Mouse (Mus musculus) CD4-positive, CD25-positive, alpha-beta regulatory T cell, adult 4 months (primary cell): ENCODE measurements around the gene Gm11564. TPM values are rescaled to one million over a fixed set of nuclear protein-coding genes. Genes with fewer than 3 reads are reported as not detected.
"Not testable (repeated sequence)": the region's sequence is repeated elsewhere in the genome, so short reads cannot be mapped to it uniquely, and the experiment has no call there.

ENCODE experiments used
- ATAC-seq: one replicate; pipeline ENCODE4 v1.8.0; 2017
- polyA plus RNA-seq, 2 experiments: library from polyadenylated mRNA; unstranded; fragments of 100-300 nt; shearing (Covaris generic); gene quantifications; one replicate each; pipeline ENCODE4 v1.2.1; 2017

The Gm11564 gene
- not detected for polyA plus RNA-seq

DNA sequence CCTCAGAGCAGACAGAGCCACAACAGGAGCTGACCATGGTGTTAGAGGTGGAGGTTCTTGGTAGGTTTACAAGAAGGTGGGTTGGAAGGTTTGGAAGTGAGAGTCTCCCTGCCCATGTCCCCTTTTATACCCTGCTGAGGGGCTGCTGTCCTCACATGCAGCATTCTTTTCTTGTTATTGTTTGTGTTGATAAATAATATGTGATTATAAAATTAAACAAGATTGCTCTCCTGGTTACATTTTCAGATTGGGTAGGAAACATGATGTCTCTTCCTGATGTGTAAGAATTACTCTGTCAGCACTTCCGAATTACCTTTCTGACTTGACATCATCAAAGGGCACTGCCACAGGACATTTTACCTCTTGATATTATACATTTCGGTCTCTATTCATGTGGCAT, at the start of gene Gm11564:
TSS of gene Gm11564 (minus strand) at position 101 of the 400 bp plus-strand sequence.
- not testable (repeated sequence) for ATAC-seq

DNA sequence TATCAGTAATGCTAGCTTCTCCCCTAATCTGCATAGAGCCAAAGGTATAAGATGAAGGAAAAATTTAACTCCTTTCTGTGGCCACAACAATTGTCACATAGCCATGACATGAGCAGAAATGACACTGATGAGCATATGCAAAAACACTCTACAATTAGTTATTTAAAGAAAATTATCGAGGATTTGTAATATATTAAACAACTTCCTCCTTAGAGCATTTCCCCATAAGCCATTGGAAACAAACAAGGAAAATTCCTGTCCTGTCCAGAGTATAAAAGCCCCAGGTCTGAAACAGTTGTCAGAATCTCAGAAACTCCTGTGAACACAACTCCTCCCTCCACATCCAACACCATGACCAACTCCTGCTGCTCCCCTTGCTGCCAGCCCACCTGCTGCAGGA, 48.7 kb upstream of the Gm11564 start, which contains the start of gene Gm11559:
TSS of gene Gm11559 (plus strand) at position 301 of the 400 bp plus-strand sequence.
- not testable (repeated sequence) for ATAC-seq

DNA sequence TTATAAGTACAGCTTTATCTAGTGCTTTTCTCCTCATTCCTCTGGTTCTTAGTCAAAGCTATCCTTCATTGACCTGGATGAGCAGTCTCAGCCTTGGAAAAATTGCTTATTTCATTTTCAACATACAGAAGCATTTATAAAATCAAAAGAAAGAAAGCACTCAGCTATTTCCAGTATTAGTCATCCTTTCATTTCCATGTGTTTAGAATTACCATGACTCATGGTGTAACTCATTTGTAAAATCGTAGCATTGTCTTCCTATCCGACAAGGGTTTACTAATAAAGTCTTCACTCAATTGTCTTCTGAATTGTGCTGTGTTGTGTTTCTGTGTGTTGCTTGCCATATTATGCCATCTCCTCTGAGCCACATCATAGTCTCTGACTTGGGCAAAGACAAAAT, 43.3 kb upstream of the Gm11564 start:
- ATAC-seq = no peak

DNA sequence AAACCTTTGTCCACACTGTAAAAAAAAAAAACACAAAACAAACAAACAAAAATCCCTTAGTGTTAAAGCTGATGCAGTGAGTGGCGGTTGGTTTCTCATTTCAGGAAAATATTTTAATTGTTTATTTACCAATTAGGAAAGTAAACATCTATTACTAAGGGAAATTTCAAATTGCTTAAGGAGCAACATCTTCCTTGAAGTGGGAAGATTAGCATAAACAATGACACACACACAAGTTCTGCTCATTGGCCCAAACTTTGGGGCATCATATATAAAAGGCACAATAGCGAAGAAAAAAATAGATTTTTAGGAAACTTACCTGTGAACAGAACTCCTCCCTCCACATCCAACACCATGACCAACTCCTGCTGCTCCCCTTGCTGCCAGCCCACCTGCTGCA, 42.2 kb upstream of the Gm11564 start, which contains the start of gene Gm11568:
TSS of gene Gm11568 (plus strand) at position 301 of the 400 bp plus-strand sequence.
- no peak for ATAC-seq

DNA sequence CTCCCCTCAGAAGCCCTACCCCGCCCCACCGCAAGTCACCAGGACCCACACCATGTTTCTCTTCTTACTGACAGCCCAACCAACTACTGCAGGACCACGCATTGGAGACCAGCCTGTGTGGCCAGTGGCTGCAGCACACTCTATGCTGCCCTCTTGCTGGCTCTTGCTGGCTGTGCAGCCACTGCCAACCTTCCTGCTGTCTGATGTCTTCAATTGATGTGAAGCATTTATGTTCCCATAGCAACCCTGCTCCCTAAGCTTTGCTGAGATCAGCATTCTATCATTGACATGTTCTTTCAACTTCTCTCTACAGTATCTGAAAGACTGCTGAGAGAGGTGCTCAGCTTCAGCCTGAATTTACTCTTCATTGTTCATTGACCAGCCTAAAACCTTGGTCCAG, 38.7 kb upstream of the Gm11564 start:
- no peak for ATAC-seq

DNA sequence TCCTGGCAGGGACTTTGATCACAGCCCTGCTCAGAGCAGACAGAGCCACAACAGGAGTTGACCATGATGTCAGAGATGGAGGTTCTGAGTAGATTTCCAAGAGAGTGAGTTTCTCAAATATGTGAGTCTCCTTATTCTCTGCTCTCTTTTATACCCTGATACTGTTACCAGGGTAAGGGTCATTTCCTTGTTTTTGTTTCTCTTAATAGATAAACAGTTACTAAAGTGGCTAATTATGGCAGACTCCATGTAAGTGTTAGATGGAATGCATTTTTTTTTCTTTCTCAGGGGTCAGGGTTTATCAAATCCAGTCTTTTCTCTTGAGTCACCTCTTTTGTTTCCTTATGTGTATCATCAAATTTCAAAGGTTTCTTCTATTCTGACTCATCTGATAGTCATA, 36.0 kb upstream of the Gm11564 start, which contains the start of gene Krtap4-16:
TSS of gene Krtap4-16 (minus strand) at position 101 of the 400 bp plus-strand sequence.
- ATAC-seq = no peak

DNA sequence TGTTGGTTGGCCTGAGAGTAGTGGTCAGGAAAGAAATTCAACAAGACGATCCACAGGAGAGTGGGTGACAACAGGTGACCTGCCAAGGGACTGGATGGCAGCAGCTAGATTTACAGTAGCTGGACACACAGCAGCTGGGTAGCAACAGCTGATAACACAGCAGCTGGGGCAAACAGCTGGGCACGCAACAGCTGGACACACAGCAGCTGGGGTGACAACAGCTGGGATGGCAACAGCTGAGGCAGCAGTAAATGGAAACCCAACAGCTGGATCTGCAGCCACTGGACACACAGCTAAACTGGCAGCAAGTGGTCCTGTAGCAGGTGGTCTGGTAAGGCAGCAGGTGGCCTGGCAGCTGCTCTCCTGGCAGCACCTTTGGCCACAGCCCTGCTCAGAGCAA, 31.3 kb upstream of the Gm11564 start:
- no peak for ATAC-seq

DNA sequence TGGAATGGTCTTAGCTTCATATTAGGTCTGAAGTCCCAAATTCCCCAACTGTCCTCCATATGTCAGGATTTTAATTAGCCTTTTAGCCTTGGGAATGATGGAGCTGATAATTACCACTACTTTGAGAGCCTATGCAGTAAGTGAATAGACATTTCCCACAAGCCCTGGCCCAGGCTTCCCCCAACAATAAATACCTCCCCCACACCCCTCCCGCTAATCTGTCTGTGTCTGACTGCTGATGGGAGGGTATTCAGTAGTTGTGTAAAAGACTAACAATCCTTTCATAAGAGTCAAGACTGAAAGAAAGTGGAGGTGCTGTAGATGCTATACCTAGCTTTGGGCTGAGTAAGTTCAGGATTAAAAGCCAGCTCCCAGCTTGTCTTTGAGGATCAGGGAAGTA, 26.7 kb upstream of the Gm11564 start:
- no peak for ATAC-seq

DNA sequence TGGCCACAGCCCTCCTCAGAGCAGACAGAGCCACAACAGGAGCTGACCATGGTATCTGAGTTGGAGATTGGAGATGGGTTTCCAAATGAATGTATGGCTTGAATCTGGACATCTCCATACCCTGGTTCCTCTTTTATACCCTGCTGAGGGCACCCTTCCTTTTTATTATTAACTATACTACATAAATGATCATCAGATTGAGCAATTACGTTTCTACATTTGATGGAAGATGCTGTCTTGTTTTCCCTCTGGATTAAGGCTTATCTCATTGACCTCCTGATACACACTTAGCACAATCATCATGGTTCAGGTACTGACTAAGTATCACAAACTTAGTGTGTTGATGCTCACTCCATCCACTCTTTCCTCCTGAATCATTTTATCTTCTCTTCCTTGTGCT, 22.5 kb upstream of the Gm11564 start, which contains the start of gene 2300003K06Rik:
TSS of gene 2300003K06Rik (minus strand) at position 101 of the 400 bp plus-strand sequence.
- ATAC-seq = no peak

DNA sequence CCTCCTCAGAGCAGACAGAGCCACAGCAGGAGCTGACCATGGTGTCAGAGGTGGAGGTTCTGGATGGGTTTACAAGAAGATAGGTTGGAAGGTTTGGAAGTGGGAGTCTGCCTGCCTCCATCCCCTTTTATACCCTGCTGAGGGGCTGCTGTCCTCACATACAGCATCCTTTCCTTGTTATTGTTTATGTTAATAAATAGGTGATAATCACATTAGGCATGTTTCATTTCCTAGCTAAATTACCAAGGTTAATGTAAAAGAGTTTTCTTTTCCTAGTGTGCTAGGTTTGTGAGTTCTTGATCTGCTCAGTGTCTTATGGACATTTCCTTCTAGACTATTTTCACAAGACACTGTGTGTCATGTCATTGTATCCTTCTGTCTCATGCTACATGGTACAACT, 5.7 kb downstream of the Gm11564 start, which contains the start of gene Krtap4-13:
TSS of gene Krtap4-13 (minus strand) at position 101 of the 400 bp plus-strand sequence.
- ATAC-seq = not testable (repeated sequence)

DNA sequence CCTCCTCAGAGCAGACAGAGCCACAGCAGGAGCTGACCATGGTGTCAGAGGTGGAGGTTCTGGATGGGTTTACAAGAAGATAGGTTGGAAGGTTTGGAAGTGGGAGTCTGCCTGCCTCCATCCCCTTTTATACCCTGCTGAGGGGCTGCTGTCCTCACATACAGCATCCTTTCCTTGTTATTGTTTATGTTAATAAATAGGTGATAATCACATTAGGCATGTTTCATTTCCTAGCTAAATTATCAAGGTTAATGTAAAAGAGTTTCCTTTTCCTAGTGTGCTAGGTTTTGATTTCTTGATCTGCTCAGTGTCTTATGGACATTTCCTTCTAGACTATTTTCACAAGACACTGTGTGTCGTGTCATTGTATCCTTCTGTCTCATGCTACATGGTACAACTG, 11.1 kb downstream of the Gm11564 start, which contains the start of gene Gm11554:
TSS of gene Gm11554 (minus strand) at position 101 of the 400 bp plus-strand sequence.
- ATAC-seq = not testable (repeated sequence)

DNA sequence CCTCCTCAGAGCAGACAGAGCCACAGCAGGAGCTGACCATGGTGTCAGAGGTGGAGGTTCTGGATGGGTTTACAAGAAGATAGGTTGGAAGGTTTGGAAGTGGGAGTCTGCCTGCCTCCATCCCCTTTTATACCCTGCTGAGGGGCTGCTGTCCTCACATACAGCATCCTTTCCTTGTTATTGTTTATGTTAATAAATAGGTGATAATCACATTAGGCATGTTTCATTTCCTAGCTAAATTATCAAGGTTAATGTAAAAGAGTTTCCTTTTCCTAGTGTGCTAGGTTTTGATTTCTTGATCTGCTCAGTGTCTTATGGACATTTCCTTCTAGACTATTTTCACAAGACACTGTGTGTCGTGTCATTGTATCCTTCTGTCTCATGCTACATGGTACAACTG, 16.6 kb downstream of the Gm11564 start, which contains the start of gene Gm11569:
TSS of gene Gm11569 (minus strand) at position 101 of the 400 bp plus-strand sequence.
- not testable (repeated sequence) for ATAC-seq

DNA sequence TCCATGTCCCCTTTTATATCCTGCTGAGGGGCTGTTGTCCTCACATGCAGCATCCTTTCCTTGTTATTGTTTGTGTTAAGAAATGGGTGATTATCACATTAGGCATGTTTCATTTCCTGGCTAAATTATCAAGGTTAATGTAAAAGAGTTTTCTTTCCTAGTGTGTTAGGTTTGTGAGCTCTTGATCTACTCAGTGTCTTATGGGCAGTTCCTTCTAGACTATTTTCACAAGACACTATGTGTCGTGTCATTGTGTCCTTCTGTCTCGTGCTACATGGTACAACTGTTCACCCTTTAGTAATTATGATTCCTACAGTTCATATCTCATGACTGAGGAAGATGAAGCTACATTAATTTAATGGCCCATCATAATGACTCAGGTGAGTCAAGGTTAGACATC, 22.1 kb downstream of the Gm11564 start, which contains the start of gene Gm11596:
TSS of gene Gm11596 (minus strand) at position 101 of the 400 bp plus-strand sequence.
- no peak for ATAC-seq

DNA sequence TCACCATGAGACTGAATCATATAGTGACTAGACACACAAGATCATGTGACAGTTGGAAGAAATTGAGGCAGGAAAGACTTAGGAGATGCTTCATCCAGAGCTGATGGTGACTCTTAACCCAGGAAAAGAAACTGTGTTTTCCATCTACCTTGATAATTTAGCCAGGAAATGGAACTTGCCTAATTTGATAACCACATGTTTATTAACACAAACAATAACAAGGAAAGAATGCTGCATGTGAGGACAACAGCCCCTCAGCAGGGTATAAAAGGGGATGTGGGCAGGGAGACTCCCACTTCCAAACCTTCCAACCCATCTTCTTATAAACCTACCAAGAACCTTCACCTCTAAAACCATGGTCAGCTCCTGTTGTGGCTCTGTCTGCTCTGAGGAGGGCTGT, 30.6 kb downstream of the Gm11564 start, which contains the start of gene Krtap4-9:
TSS of gene Krtap4-9 (plus strand) at position 301 of the 400 bp plus-strand sequence.
- not testable (repeated sequence) for ATAC-seq

DNA sequence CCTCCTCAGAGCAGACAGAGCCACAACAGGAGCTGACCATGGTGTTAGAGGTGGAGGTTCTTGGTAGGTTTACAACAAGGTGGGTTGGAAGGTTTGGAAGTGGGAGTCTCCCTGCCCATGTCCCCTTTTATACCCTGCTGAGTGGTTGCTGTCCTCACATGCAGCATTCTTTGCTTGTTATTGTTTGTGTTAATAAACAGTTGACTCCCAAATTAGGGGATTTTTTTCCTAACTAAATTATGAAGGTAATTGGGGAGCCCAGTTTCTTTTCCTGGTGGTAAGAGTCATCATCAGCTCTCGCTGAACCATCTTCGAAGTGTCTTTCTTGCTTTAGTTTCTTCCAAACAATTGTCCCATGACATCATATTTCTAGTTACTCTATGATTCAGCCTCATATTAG, 34.9 kb downstream of the Gm11564 start, which contains the start of gene Krtap4-8:
TSS of gene Krtap4-8 (minus strand) at position 101 of the 400 bp plus-strand sequence.
- no peak for ATAC-seq

DNA sequence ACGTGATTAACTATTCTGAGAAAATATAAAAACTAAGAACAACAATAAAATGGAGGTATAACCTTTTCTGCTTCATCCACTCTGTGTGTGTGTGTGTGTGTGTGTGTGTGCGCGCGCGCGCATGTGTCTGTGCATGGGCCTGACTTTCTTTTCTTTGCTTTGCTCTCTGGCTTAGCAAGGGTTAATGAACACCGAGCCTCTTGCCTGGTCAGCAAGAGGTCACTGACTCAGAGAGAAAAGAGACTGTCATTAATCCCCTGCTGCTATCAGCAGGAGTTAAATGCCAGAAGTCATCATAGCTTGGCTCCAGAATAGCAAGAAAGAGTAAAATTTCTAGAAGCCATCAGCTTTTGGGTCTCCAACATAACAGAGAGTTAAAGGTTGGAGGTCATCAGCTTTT, 37.1 kb downstream of the Gm11564 start:
- no peak for ATAC-seq

DNA sequence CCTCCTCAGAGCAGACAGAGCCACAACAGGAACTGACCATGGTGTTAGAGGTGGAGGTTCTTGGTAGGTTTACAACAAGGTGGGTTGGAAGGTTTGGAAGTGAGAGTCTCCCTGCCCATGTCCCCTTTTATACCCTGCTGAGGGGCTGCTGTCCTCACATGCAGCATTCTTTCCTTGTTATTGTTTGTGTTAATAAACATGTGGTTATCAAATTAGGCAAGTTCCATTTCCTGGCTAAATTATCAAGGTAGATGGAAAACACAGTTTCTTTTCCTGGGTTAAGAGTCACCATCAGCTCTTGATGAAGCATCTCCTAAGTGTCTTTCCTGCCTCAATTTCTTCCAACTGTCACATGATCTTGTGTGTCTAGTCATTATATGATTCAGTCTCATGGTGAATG, 42.7 kb downstream of the Gm11564 start, which contains the start of gene Gm11595:
TSS of gene Gm11595 (minus strand) at position 101 of the 400 bp plus-strand sequence.
- not testable (repeated sequence) for ATAC-seq

DNA sequence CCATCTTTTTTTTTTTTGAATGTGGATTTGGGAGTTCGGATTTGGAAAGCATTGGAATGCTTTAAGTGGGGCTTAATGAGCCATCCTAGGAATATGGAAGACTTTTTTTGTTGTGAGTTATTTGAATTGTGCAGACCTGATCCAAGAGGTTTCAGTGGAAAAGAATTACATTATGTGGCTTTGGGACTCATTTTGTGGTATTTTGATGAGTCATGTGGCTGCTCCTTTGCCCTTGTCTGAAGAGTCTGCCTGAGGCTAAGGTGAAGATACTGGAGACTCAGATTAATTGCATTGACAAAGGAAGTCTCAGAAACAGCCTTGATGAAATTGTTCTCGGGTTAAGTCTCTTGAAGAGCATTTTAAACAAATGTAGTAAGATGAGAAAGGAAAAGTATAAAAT, 47.1 kb downstream of the Gm11564 start:
- no peak for ATAC-seq

Other genes starting within 250 kb of the Gm11564 start
- not detected for gene Krtap3-1, start 249.0 kb downstream of the Gm11564 start, polyA plus RNA-seq
- gene Krtap1-5, start 234.7 kb downstream of the Gm11564 start, polyA plus RNA-seq = not detected
- not detected for gene Krtap1-4, start 232.0 kb downstream of the Gm11564 start, polyA plus RNA-seq
- gene Krtap1-3, start 224.3 kb downstream of the Gm11564 start, polyA plus RNA-seq = not detected
- not detected for gene Krtap9-3, start 217.6 kb downstream of the Gm11564 start, polyA plus RNA-seq
- gene Gm11938, start 212.4 kb downstream of the Gm11564 start, polyA plus RNA-seq = not detected
- gene Gm11937, start 205.5 kb downstream of the Gm11564 start, polyA plus RNA-seq = not detected
- gene Krtap2-4, start 200.8 kb downstream of the Gm11564 start, polyA plus RNA-seq = not detected
- not detected for gene Gm11562, start 195.2 kb downstream of the Gm11564 start, polyA plus RNA-seq
- gene Krtap4-1, start 187.4 kb downstream of the Gm11564 start, polyA plus RNA-seq = not detected
- not detected for gene Krtap4-2, start 180.6 kb downstream of the Gm11564 start, polyA plus RNA-seq
- gene Krtap4-7, start 171.6 kb downstream of the Gm11564 start, polyA plus RNA-seq = not detected
- not detected for gene Gm11555, start 165.4 kb downstream of the Gm11564 start, polyA plus RNA-seq
- not detected for gene Gm11563, start 156.7 kb downstream of the Gm11564 start, polyA plus RNA-seq
- gene Krtap4-6, start 149.7 kb downstream of the Gm11564 start, polyA plus RNA-seq = not detected
- not detected for gene Gm14190, start 124.9 kb downstream of the Gm11564 start, polyA plus RNA-seq
- not detected for gene Gm14180, start 81.4 kb downstream of the Gm11564 start, polyA plus RNA-seq
- not detected for gene Gm11595, start 42.8 kb downstream of the Gm11564 start, polyA plus RNA-seq
- gene Krtap4-8, start 35.0 kb downstream of the Gm11564 start, polyA plus RNA-seq = not detected
- not detected for gene Krtap4-9, start 30.5 kb downstream of the Gm11564 start, polyA plus RNA-seq
- gene Gm11596, start 22.2 kb downstream of the Gm11564 start, polyA plus RNA-seq = not detected
- not detected for gene Gm11569, start 16.7 kb downstream of the Gm11564 start, polyA plus RNA-seq
- gene Gm11554, start 11.2 kb downstream of the Gm11564 start, polyA plus RNA-seq = not detected
- gene Krtap4-13, start 5.8 kb downstream of the Gm11564 start, polyA plus RNA-seq = not detected
- gene 2300003K06Rik, start 22.4 kb upstream of the Gm11564 start, polyA plus RNA-seq = not detected
- not detected for gene Krtap4-16, start 35.9 kb upstream of the Gm11564 start, polyA plus RNA-seq
- not detected for gene Gm11568, start 42.3 kb upstream of the Gm11564 start, polyA plus RNA-seq
- gene Gm11559, start 48.8 kb upstream of the Gm11564 start, polyA plus RNA-seq = not detected
- not detected for gene Krtap9-1, start 57.7 kb upstream of the Gm11564 start, polyA plus RNA-seq
- not detected for gene Gm11567, start 63.5 kb upstream of the Gm11564 start, polyA plus RNA-seq
- gene Krtap31-1, start 92.3 kb upstream of the Gm11564 start, polyA plus RNA-seq = not detected
- not detected for gene Gm11565, start 99.1 kb upstream of the Gm11564 start, polyA plus RNA-seq
- not detected for gene Krtap31-2, start 120.6 kb upstream of the Gm11564 start, polyA plus RNA-seq
- gene Krtap9-5, start 132.8 kb upstream of the Gm11564 start, polyA plus RNA-seq = not detected
- not detected for gene Krtap29-1, start 163.4 kb upstream of the Gm11564 start, polyA plus RNA-seq
- gene Krtap16-1, start 170.9 kb upstream of the Gm11564 start, polyA plus RNA-seq = not detected
- gene Krtap17-1, start 178.3 kb upstream of the Gm11564 start, polyA plus RNA-seq = not detected
- not detected for gene Krt33a, start 200.5 kb upstream of the Gm11564 start, polyA plus RNA-seq
- gene Krt33b, start 214.2 kb upstream of the Gm11564 start, polyA plus RNA-seq = not detected
- not detected for gene Krt34, start 225.9 kb upstream of the Gm11564 start, polyA plus RNA-seq
- not detected for gene Krt31, start 234.9 kb upstream of the Gm11564 start, polyA plus RNA-seq